7 mouse cellular contexts compared by ENCODE assay signal in the genomic region with DNA sequence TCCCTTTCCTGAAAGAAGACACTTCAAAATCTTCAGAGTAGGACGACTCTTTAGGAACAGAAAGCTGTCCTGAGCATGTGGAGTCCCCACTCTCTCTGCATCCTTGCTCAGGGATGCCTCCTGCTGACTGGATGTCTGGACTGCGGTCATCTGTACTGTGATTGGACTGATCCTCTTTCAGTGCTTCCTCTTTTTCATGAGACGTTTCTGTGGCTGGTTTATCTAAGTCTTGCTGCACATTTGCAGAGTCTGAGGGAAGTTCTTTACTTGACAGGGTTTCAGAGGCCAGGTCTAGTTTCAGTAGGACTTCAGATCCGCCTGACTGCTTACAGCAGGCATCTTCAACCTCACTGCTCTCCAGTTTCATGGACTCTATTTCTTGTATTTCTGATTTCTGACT. TPM values are rescaled to one million over a fixed set of nuclear protein-coding genes. Genes with fewer than 3 reads are reported as not detected.
A peak's percentile ranks its signal among the peaks of the same experiment; 100 is the strongest.
DNase-seq lines count a peak whose midpoint lies in the region; ATAC-seq and TF ChIP-seq lines count a peak whose summit lies in the region.

No protein-coding gene starts in this region.

- 0 out of 2 replicates have a peak, but pooled peaks have one; percentile 33 for ATAC-seq in liver, postnatal 0 days

- TF ChIP-seq POLR2A in kidney, adult 2 months (IDR thresholded peaks at IDR 0.05; ENCODE audit: low read depth, low read length): no peak
- no peak for TF ChIP-seq POLR2A in ES-Bruce4 (IDR thresholded peaks at IDR 0.05; ENCODE audit: insufficient read depth, low read length)

- no peak for DNase-seq in kidney, adult 2 months
- no peak for DNase-seq in kidney, adult 8-10 months
- peak; percentile 73 for DNase-seq in 416B (ENCODE audit: low read depth)
- peak; percentile 36 for DNase-seq in liver, postnatal 0 days
- no peak for DNase-seq in urinary bladder, postnatal 10 days (ENCODE audit: low spot score)
- no peak for DNase-seq in layer of hippocampus, postnatal 36 days

- TF ChIP-seq CTCF in kidney, adult 2 months (conservative IDR thresholded peaks at IDR 0.05; ENCODE audit: insufficient read depth, insufficient read length, low read depth, low read length): peak; percentile 51
- peak; percentile 23 for TF ChIP-seq CTCF in ES-Bruce4 (IDR thresholded peaks at IDR 0.05; ENCODE audit: low read depth, low read length)
- peak; percentile 56 for TF ChIP-seq CTCF in liver, postnatal 0 days (IDR thresholded peaks at IDR 0.05; ENCODE audit: low read depth)

- H3K4me1 ChIP-seq in kidney, adult 2 months (ENCODE audit: control insufficient read depth, insufficient read depth, low read length): no peaks in the 10 kb centered on the region
- H3K4me1 ChIP-seq in ES-Bruce4 (ENCODE audit: control insufficient read depth, insufficient read depth, low read length): no peaks in the 10 kb centered on the region
- no peaks in the 10 kb centered on the region for H3K4me1 ChIP-seq in liver, postnatal 0 days (ENCODE audit: insufficient read depth)

- no peak overlapping the region for H3K27ac ChIP-seq in kidney, adult 2 months (ENCODE audit: insufficient read depth, low read depth, low read length)
- H3K27ac ChIP-seq in ES-Bruce4 (ENCODE audit: insufficient read depth, low read length): no peak overlapping the region
- H3K27ac ChIP-seq in liver, postnatal 0 days (ENCODE audit: low read depth): no peak overlapping the region

- no peak overlapping the region for H3K4me3 ChIP-seq in kidney, adult 2 months (ENCODE audit: insufficient read depth, low read depth, low read length)
- no peak overlapping the region for H3K4me3 ChIP-seq in ES-Bruce4 (ENCODE audit: low read depth, low read length)
- no peak overlapping the region for H3K4me3 ChIP-seq in liver, postnatal 0 days (ENCODE audit: low read depth, low read length)

- no peak overlapping the region for H3K9ac ChIP-seq in ES-Bruce4 (ENCODE audit: low read depth, poor library complexity, severe bottlenecking)
- no peak overlapping the region for H3K9ac ChIP-seq in liver, postnatal 0 days (replicated peaks)

- TF ChIP-seq EP300 in ES-Bruce4 (IDR thresholded peaks at IDR 0.05; ENCODE audit: insufficient read depth, low read depth, low read length): no peak
- TF ChIP-seq EP300 in liver, postnatal 0 days (IDR thresholded peaks at IDR 0.05; ENCODE audit: low read depth): no peak

- H3K27me3 ChIP-seq in kidney, adult 2 months (replicated peaks; ENCODE audit: control insufficient read depth, insufficient read depth, low read length): no peaks in the 10 kb centered on the region
- H3K27me3 ChIP-seq in ES-Bruce4 (ENCODE audit: control insufficient read depth, insufficient read depth, low read length, poor library complexity, severe bottlenecking): no peaks in the 10 kb centered on the region
- no peaks in the 10 kb centered on the region for H3K27me3 ChIP-seq in liver, postnatal 0 days (ENCODE audit: insufficient read depth, low read length)

- H3K9me3 ChIP-seq in ES-Bruce4 (replicated peaks; ENCODE audit: control insufficient read depth, insufficient read depth, low read length, poor library complexity, severe bottlenecking): no peaks in the 10 kb centered on the region
- H3K9me3 ChIP-seq in liver, postnatal 0 days (ENCODE audit: low read length): no peaks in the 10 kb centered on the region

- 56% methylated on average over 4 of the region's 4 CpGs for WGBS in kidney, adult 2 months
- 40% methylated on average over 4 of the region's 4 CpGs for WGBS in liver, postnatal 0 days (ENCODE audit: insufficient replicate concordance)

- H3K4me2 ChIP-seq in liver, postnatal 0 days (ENCODE audit: low read depth, low read length): no peak overlapping the region

- peaks cover 20% of the 10 kb centered on the region for H3K36me3 ChIP-seq in kidney, adult 2 months (ENCODE audit: control insufficient read depth, insufficient read depth, low read length)
- peaks cover 7% of the 10 kb centered on the region; the same call in 1 of the 2 replicates for H3K36me3 ChIP-seq in ES-Bruce4 (ENCODE audit: control insufficient read depth, insufficient read depth, low read length, poor library complexity, severe bottlenecking)
- peaks cover 82% of the 10 kb centered on the region for H3K36me3 ChIP-seq in liver, postnatal 0 days (replicated peaks; ENCODE audit: insufficient read depth, low read length)

RNA-seq across cellular contexts. Expression of a gene that starts 50.3 kb away (rescaled TPM):
- polyA plus RNA-seq in kidney, adult 2 months (2012; rRNA removed): 30.6 and 32.8 TPM in 2 replicates
- polyA plus RNA-seq in ES-Bruce4 (2011; ENCODE audit: insufficient read depth, insufficient read length, low read depth, missing spikeins): 14.7 and 18.1 TPM in 2 replicates
- polyA plus RNA-seq in liver, postnatal 0 days (2015; fragmentation: Nextera tagmentation; extraction: Ambion mirVana): 238 and 239 TPM in 2 replicates
- 10 to 100 TPM; 28.0 to 30.4 TPM for total RNA-seq in layer of hippocampus, postnatal 36 days (2021)

Comparison
In these comparisons a context has a peak if more than half of its experiments do, and no peak if none do; other contexts are left out.
1. DNase-seq: peak in 416B (single experiment) and liver, postnatal 0 days (single experiment); none in kidney, adult 2 months (single experiment), kidney, adult 8-10 months (0 of 2), urinary bladder, postnatal 10 days (single experiment) and layer of hippocampus, postnatal 36 days (0 of 2).
2. Peak in every context shown above with its lines, with median percentiles within 50 percentile points of each other: CTCF ChIP-seq.